Mouse (Mus musculus): ENCODE data around the gene Sugp1.

DNA sequence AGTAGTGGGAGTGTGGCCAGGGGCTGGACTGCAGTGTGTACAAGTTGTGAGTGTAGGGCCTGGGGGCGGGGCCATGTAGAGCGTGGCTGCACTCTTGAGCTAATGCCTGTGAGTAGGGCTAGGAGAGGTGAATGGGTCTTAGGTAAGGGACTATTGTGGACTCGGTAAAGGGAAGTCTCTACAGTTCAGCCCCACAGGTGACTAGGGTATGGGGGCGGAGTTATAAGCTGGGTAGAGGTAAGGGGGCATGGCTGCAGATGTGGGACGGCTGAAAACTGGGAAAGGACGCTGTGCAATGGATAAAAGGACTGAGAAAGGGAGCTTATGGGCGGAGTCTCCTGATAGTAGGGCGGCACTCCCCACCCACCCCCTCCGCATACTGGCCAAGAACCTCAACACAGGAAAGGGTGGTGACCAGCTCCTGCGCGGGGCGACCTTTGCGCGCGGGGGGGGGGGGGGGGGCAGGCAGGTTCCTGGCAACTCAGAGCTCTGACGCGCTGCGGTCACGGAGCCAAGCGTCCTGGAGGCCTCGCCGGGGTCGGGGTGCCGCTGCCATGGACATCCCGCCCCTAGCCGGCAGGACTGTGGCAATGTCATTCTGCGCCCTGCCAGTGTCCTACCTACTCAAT lies 29.9 kb downstream of the Sugp1 start, which contains the start of gene Tm6sf2:
- TF ChIP-seq POLR2A (IDR thresholded peaks at IDR 0.05; ENCODE audit: borderline replicate concordance, insufficient read depth, low read length) (no peak), CTCF (IDR thresholded peaks at IDR 0.05; ENCODE audit: borderline replicate concordance, insufficient read depth, low read depth, low read length) (no peak)
